Mouse (Mus musculus) thymus, postnatal 10 days (tissue): ENCODE measurements around the gene Strip1.

ENCODE experiments used
- DNase-seq, 2 experiments: peaks; one replicate each; pipeline ENCODE4 v3.0.0; 2021; ENCODE audit warnings: low spot score in 2 of 2

Strip1 gene

DNA sequence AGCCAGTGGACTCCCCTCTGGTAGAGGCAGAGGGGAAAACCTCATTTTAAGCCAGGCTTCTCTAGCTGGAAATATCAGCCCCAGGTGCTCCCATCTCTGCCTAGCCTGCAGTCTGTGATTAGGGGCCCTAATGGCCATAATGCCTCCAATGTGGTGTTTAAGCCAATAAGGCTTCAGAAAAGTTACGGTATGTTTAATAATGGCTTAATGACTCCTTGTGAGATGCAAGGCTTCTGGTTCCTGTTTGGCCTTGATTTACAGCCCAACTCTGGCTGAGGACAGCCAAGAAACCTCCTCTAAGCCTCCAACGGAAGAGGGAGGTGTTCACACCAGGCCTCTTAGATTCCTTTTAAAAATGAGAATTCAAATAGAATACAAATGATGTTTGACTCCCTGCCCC, 37.9 kb downstream of the Strip1 start:
- no peak for DNase-seq

DNA sequence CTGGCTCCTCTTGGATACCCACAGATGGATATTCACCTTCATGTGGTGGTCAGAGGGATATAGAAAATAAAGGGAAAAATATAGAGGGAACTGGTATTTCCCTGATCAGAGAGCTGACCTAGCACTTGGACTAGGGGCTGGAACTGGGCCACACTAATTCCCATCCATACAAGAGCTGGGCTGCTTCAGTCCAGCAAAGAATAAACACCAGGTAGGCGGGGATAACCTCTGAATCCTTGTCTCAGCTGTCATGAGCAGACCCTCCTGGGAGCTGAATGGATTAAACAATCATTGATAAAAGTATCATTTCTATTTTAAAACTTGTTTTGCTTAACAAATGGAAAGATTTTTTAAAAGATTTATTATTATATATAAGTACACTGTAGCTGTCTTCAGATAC, 39.9 kb downstream of the Strip1 start:
- DNase-seq: no peak

DNA sequence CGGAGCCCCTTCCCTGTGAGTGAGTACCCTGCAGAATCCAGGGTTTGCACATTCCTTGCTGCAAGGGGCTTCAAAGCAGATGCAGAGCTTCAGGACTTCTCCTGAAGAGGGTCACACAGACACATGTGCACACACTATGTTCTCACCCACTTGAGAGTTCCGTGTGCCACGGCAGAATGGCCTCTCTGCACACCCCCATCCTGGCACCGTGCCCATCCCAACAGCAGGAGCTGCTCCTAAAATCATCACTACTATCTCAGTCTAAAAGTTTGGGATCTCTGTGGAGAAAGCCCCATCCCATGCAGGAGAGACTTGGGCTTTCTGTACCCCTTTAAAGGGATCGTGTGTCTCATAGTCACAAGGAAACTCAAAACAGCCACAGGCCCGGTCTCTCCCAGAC, 45.0 kb downstream of the Strip1 start:
- DNase-seq: no peak

DNA sequence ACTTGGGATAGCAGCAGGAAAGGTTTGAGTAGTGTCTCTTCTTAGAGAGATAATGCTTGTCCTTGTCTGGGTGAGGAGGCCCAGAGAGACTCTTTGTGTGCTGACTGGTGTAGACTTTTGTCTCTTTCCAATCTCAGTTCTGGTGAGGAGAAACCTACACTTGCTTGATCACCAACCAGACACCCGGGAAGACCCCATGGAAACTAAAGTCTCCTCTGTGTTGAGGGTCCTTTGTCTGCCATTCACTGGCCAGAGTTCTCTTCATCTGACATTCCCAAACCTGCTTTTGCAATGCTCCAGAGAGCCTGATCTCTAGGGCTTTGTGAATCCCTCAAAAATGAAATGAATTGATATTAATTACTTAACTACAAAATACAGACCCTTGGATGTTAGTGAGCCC, 47.6 kb downstream of the Strip1 start:
- DNase-seq: no peak

DNA sequence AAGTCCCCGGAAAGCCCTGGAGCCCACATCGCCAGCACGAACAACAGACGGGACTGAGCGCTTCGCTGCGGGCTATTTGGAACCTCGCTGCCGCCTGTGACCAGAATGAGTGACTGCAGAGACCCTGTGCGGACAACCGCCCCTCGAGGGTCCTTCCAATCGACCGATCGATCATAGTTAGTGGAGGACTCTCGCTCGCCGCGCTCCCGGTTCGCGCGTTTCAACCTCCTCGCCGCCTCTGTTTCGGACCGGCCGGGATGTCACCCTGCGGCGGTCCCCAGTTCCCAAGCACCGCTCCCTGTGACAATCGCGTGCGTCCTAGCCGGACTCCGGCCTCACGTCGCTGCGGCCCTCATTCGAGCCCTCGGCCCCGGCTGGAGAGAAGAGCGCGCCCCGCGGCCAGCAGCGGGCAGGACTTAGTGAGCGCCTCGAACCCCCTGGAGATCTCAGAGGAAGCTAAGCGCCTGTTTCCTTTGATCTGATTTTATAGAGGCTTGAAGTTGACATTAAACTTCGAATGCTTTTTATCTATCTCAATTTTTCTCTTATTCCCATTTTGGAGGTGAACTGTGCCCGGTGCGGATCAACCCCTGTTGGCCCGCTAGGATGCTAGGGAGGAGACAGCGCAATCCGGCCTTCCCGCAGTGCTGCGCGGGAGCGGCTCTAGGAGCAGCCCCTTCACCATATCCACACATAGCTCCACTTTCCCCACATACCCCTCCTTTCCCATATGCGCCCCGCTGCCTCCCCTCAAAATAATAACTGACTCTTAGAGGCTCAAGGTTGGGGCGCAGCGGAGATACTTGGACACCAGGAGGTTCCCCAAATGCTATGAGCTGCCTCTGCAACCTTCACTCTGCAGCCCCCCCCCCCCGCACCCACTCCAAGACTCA, 48.4 kb downstream of the Strip1 start:
- DNase-seq: no peak

DNA sequence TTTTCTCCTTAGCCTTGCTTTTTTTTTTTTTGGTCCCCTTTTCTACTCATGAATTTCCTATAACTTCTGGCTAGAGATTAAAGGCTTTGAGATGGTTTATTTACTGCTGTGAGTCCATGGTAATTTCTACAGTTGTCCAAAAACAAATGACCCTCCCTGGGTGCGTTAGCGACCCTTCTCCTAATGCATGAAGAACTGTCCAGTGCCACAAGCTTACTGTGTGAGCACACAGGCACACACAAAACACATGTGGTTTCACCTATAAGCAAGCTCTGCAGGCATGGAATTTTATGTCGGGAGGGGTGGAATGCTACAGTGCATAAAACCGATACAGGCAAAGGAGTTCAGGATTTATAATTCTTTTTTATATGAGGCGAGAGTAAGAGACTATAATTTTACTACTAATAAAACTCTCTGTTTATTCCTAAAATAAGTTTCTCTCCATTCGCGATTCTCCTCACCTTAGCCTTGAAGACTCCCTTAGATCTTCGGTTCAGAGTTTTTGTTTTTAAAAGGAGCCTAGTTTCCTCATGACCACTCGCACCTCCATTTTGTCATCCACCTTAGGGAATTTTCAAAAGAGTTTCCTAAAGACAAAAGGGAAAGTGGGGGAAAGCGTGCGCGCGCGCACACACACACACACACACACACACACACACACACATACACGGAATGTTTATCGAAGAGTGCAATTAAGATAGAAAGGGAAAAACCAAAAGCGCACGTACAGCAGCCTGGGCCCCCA, 49.2 kb downstream of the Strip1 start:
- no peak for DNase-seq

DNA sequence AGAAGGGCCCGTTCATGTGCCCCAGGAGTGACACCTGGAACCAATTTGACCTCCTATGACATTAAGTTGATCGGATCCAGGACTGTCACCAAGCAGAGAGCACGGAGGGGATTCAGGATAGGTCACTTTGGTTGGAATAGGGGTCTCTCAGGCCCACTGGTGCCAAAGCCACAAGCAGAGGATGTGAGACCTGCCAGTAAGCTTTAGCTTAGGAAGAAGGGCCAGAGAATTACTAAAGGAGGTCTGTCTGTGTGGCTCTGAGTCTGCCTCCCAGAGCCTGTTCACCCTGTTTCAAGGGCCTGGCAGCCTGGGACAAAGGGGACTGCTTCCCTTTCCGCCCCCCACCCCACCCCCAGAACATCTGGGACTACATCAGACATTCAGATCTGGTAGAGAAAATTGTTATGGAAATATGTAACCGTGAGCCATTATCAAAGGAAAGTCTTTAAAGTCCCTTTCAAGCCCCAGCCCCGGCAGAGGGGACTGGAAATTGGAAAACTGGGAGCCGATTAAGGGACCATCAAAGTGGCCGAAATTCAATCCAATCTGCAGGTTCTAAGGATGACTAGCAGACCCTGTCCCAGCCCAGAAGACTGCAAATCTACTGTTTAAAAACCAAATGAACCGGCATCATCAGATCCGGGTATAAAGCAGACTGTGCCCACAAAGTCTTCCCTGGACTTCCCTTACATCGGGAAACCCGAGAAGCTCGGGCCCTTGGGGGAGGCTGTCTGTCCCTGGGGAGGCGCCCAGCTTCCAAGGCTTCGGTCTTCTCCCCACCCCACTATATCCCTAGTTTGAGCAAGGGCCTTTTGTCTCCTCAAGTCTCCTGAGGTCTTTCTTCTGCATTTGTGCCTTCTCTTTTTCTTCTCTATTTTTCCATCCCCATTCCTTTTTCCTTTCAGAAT, 50.1 kb downstream of the Strip1 start:
- no peak for DNase-seq

DNA sequence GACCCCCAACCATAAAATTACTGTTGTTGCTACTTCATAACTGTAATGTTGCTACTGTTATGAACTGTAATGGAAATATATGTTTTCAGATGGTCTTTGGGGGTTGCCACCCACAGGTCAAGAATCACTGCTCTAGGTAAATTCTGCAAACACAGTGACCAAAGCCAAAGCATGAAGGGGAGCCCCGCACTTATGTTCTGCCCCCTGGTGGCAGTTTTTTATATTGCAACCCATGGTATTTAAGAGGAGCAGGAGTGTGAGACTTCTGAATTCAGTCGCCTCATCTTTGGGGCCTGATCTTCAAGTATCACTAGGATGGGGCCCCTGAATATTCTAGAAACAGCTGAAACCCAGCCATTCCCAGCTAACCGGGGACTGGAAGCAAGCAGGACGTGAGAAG, 52.0 kb downstream of the Strip1 start:
- peak in 1 of 2 experiments; percentile 61 for DNase-seq

DNA sequence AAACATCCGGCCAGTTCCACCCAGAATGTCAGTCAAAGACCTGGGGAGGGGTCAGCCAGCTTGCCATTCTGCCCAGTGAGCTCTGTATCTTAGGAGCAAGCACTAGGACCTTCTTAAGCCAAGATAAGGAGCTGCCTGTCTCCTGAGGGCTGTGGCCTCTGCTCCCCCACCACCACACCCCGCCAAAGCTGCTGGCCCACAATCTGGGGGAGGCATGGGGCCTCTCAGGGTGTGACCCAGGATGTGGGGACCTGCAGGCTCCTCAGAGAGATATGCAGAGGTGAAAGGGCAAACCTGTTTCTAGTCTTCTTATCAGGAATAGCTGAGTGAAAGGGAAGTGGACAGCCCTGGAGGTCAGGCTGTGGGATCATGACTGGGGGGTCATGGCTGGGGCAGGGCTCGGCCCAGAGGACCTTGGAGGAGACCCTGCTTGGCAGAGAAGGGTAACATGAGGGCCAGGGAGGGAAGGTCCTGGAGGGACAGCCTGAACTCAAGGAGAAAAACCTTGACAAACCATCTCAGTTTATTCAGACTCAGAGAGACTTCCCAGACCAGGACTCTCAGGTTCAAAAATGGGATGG, 53.6 kb downstream of the Strip1 start:
- no peak for DNase-seq

DNA sequence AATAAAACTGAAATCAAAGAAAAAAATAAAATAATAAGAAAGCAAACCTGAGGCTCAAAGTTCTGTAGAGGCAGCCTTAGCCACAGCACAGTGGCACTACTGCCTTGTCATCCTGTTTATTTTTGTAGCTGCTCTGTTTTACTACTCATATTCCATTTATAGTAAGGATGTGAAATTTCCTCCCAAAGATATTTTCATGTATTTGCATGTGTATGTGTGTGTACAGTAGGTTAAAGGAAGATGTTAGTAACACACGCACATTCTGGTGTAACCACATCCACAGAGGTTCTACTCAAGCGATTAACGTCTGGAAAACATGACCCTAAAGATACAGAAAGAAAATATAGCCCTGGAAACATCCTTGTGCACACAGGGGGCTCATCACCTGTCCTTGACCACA, 54.7 kb downstream of the Strip1 start:
- no peak for DNase-seq

DNA sequence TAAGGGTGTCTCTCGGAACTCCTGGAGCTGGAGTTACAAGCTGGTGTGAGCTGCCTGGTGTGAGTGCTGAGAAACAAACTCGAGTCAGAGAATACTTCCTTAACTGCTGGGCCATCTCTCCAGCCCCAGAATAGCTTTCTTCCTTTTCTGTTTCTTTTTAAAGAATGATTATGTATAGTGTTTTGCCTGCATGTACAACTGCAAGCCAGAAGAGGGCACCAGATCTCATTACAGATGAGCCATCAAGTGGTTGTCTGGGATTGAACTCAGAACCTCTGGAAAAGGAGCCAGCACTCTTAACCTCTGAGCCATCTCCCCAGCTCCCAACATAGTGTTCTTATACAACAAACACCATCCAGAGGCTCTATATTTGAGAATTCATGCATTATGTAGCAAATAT, 60.3 kb downstream of the Strip1 start:
- no peak for DNase-seq

DNA sequence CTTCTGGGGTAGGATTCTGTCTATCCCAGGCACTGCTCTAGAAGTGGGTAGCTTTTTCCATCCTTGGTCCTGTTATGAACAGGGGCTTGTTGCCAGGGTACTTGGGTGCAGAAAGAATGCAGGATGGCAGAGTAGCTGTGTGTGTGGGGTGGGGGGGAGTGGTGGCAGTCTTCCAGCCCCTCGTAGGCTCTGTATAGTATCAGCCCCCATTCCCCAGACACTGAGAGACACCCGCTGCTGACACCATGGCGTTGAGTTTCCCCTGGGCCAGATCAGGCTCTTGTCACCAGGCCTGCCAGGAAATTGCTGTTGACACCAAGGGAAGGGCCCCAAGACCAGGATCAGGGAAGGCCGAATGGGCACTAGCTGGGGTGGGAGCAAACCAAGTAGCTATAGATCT, 62.8 kb downstream of the Strip1 start:
- no peak for DNase-seq

DNA sequence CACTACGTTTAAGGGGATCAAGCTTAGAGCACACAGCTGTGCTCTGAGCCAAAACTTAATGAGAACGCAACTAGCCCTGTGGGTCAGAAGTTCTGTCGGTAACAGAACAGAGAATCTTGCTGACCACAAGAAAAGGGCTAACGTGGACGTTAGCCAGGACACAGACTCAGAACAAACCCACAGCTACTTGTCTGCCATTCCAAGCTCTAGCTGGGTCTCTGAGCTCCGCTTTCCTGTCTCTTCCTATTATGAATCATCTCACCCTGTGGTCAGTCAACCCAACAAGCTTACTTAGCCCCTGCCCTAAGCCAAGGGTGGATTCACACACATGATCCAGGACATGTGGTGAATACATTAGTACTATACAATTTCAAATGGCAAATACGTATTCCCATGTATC, 63.7 kb downstream of the Strip1 start:
- DNase-seq: no peak

DNA sequence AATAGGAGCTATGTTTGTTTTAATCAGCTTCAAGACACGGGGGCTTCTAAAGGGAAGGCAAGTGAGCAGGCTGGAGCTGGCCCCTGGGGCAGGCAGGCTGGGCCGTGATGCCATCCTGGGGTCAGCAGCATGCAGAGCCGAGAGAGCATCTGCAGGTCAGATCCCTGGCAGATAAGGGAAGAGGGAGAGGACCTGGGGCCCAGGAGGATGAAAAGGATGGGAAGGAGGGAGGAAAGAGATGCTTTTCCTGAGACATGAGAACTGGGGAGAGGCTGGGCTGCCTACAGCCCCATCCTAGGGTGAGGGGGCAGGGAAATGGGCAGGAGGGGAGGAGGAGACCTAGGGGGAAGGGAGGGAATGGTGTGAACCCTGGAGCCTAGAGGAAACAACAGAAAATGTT, 66.2 kb downstream of the Strip1 start:
- DNase-seq: no peak

DNA sequence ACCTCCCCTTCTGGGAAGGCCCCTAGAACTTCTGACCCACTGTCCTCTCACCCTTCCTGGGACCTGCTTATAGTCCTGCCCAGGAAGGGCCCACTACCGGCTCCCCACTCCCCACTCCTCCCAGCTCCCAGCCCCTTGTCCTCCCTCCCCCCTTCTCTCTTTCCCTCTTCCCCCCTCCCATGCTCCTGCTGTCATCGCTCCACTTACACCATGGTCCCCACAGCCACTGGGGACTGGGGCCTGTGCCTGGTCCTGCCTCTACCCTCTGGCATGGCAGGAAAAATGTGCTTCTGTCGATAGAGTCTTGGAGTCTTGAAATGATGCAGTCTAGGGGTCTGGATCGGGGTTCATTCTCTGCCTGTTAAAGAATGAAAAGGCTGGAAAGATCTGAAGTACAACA, 67.6 kb downstream of the Strip1 start:
- no peak for DNase-seq

DNA sequence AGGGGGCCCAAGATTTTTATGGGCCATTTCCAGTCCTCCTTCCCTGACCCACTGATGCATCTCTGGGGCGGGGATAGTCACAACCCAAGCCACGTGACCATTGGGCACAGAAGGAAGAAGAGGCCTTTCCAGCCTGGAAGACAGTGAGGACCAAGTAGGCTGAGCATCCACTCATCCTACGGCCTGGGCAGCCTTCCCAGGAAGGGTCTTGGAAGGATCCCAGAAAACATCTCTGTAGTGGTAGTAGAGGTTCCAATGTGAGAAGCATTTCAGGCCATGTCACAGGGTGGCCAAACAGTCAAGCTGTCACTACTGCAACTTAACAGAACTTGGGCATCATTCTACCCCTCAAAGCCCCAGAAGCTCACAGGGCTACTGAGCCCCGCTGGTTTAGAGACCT, 68.9 kb downstream of the Strip1 start:
- no peak for DNase-seq
